Mouse (Mus musculus) limb, embryonic 13.5 days (tissue): ENCODE measurements at regions not wholly inside any gene's neighbourhood (a gene's known extent, or its start where the extent isn't known, plus 50 kb on each side); places are given as distances from the start of the nearest gene placed in this dataset.

Experiments used
- ATAC-seq: fragments of 200-750 bp; cut with Nextera tagmentation; 2 replicates; pipeline ENCODE4 v1.8.0; 2017; ENCODE audit warnings: low read depth, moderate number of reproducible peaks, moderate TSS enrichment; ENCODE audit not compliant: low FRiP score
- H3K27ac ChIP-seq: fragments of 300-500 bp; sonication (generic); 2 replicates; pipeline ENCODE4 v1.5.1; 2015; ENCODE audit warnings: inconsistent platforms, mild to moderate bottlenecking, moderate library complexity
- H3K27me3 ChIP-seq: fragments of 300-500 bp; sonication (generic); 2 replicates; pipeline ENCODE4 v1.6.1; 2015; ENCODE audit warnings: mild to moderate bottlenecking, inconsistent platforms
- H3K36me3 ChIP-seq: fragments of 300-500 bp; sonication (generic); 2 replicates; pipeline ENCODE4 v1.6.1; 2015; ENCODE audit warnings: inconsistent platforms, mild to moderate bottlenecking, moderate library complexity
- H3K4me1 ChIP-seq: fragments of 300-500 bp; sonication (generic); 2 replicates; pipeline ENCODE4 v1.6.1; 2015; ENCODE audit warnings: inconsistent platforms
- H3K4me2 ChIP-seq: fragments of 300-500 bp; sonication (generic); replicated peaks from 2 replicates; pipeline ENCODE4 v1.6.1; 2015; ENCODE audit warnings: inconsistent platforms, mild to moderate bottlenecking, moderate library complexity
- H3K4me3 ChIP-seq: fragments of 300-500 bp; sonication (generic); 2 replicates; pipeline ENCODE4 v1.5.1; 2015; ENCODE audit warnings: moderate library complexity, mild to moderate bottlenecking, inconsistent platforms
- H3K9ac ChIP-seq: fragments of 300-500 bp; sonication (generic); 2 replicates; pipeline ENCODE4 v1.6.1; 2015; ENCODE audit warnings: mild to moderate bottlenecking, inconsistent platforms
- H3K9me3 ChIP-seq: fragments of 300-500 bp; sonication (generic); 2 replicates; pipeline ENCODE4 v1.6.1; 2016; ENCODE audit warnings: inconsistent platforms
- WGBS: fragments of 180-500 bp; shearing (Covaris S2); methylation state at CpG from one replicate; pipeline ENCODE4 v1.1.7; 2015; 5-methylcytosine and 5-hydroxymethylcytosine counted together

DNA sequence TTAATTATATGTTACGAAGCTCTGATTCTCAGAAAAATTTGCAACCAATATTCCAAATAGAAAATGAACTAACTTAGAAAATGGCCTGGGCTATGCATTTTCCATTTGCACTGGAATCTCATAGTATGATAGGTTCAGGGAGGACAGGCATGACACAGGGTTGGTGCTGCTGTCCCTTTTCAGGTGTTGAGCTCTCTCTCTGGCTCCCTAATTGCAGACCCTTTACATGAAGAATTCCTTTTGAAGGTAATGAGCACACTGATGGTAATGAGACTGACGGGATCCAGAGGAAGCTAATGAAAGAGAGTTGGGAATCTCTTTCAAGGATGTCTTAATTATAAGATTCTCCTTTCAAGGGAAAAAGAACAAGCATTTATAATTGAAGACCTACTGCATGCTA lies 87.6 kb downstream of the Serpinb8 start:
- H3K36me3 ChIP-seq = no peaks in the 10 kb centered on the region
- no peak overlapping the region for H3K4me3 ChIP-seq
- ATAC-seq = no peak
- H3K27ac ChIP-seq = no peak overlapping the region
- H3K4me2 ChIP-seq = no peak overlapping the region
- no peaks in the 10 kb centered on the region for H3K4me1 ChIP-seq
- no peak overlapping the region for H3K9ac ChIP-seq
- H3K27me3 ChIP-seq = no peaks in the 10 kb centered on the region
- no peaks in the 10 kb centered on the region for H3K9me3 ChIP-seq
- 64% methylated on average over 2 of the region's 2 CpGs for WGBS

DNA sequence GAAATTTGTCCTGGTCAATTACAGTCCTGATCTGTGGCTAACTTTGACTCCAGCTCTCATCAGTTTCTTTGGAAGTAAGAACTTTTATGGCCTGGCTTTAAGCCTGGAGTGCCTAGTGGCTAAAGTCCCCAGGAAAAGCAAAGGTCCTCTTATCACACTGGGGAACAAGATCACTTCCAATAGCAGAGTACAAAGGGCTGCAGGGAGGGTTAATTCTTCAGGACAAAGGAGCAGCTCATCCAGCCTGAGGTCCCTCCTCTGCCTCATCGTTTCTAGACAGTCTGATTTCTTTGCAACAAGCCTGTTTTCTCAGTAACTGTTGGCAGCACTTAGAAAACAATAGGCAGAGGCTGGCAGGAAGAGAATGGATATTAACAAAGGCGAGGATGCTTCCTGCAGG lies 107.1 kb downstream of the Serpinb8 start:
- WGBS = 53% methylated on average over 2 of the region's 2 CpGs

DNA sequence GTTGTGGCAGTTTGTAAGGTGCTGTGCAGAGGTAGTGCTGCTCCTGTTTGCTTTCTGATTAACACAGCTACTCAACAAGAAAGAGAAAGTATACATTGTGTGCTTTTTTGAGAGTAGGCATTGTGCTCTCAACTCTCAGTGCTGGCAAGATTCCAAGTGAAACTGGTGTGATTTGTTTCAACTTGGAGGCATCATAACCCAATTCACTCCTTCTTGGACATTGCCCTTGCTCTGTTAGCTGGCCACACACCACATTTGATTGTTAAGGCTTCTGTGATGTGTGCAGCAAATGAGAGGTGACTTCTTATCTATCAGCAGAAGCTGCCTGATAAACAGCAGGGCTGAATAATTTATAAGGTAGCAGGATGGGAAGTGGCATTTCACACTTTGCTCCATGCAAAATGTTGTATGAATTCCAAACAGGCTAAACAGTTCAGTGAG lies 116.3 kb downstream of the Serpinb8 start:
- H3K4me2 ChIP-seq = no peak overlapping the region
- H3K27ac ChIP-seq = no peak overlapping the region
- no peak overlapping the region for H3K9ac ChIP-seq
- peaks cover 6% of the 10 kb centered on the region; the same call in 1 of the 2 replicates for H3K4me1 ChIP-seq
- H3K27me3 ChIP-seq = no peaks in the 10 kb centered on the region
- H3K36me3 ChIP-seq = no peaks in the 10 kb centered on the region
- no peak overlapping the region for H3K4me3 ChIP-seq
- no peaks in the 10 kb centered on the region for H3K9me3 ChIP-seq
- ATAC-seq = no peak

More for the DNA sequence above, 107.1 kb downstream of the Serpinb8 start:
- no peak for ATAC-seq
- no peak overlapping the region for H3K4me2 ChIP-seq
- no peak overlapping the region for H3K9ac ChIP-seq
- no peaks in the 10 kb centered on the region for H3K9me3 ChIP-seq
- H3K27me3 ChIP-seq = no peaks in the 10 kb centered on the region
- no peaks in the 10 kb centered on the region for H3K4me1 ChIP-seq
- H3K27ac ChIP-seq = no peak overlapping the region
- no peak overlapping the region for H3K4me3 ChIP-seq
- H3K36me3 ChIP-seq = no peaks in the 10 kb centered on the region

DNA sequence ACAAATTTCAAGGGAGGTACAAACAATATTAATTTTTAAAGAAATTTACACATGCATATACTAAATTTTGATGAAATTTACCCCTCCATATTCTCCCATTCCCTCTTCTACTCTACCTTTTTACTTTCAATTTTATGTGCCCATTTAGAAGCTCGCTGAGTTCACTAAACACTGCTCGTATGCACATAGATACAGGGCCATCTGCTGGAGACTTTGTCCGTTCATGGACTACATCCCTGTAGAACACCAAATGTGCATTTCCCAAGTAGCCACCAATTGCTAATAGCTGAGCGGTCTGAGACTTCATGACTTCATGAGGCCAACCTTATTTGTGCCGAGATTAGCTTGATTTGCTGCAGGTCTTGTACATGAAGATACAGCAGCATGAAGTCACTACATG lies 118.8 kb downstream of the Serpinb8 start:
- WGBS = 83% methylated on average over 5 of the region's 5 CpGs

DNA sequence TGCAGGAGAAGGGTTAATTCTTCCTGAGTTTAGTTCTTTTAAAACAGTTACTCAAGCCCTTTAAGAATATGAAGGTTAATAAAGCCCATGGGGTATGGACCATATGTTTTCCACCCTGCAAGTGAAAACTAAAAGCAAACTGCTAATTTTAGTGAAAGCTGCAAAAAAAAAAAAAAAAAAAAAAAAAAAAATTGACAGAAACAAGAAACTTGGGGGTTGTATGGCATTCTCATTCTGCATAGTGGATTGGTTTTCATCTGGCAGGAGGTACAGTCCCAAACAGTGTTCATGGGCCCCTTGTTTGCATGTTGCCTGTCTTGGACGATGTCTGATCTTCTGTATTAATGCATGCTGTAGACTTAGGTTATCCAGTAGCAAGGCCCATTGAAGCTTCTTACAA lies 125.1 kb downstream of the Serpinb8 start:
- Histone ChIP-seq H3K9ac (no peak overlapping the region), H3K4me2 (no peak overlapping the region), H3K4me1 (0 out of 2 replicates have a peak, but pooled peaks cover 3% of the 10 kb centered on the region), H3K27ac (no peak overlapping the region), H3K4me3 (no peak overlapping the region), H3K9me3 (no peaks in the 10 kb centered on the region), H3K27me3 (no peaks in the 10 kb centered on the region), H3K36me3 (no peaks in the 10 kb centered on the region)
- 37% methylated on average over 1 of the region's 1 CpGs for WGBS
- ATAC-seq = peak; percentile 48; the same call in 1 of the 2 replicates

More for the DNA sequence above, 118.8 kb downstream of the Serpinb8 start:
- Histone ChIP-seq H3K9ac (no peak overlapping the region), H3K4me3 (no peak overlapping the region), H3K27ac (no peak overlapping the region), H3K4me1 (no peaks in the 10 kb centered on the region), H3K27me3 (no peaks in the 10 kb centered on the region), H3K9me3 (no peaks in the 10 kb centered on the region), H3K4me2 (no peak overlapping the region), H3K36me3 (no peaks in the 10 kb centered on the region)
- ATAC-seq = no peak

DNA sequence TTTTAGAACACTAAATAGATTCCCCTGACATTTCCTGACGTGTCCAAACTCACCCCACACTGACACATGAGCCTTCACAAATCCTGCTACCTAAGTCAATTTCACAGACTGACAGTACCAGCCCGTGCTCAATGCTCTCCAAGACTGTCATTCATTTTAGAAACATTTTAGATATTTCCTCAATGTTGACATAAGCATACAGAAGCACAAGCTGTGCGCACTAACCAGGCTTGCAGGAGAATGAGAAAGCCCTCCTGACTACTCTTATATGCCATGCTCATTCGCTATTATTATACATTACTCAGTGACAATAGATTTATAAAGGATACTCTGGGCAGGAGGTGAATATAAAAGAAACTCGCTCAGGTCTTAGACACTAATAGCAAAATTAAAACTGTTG lies 129.5 kb downstream of the Serpinb8 start:
- Histone ChIP-seq H3K27me3 (no peaks in the 10 kb centered on the region), H3K4me3 (no peak overlapping the region), H3K4me1 (0 out of 2 replicates have a peak, but pooled peaks cover 3% of the 10 kb centered on the region), H3K9ac (no peak overlapping the region), H3K27ac (no peak overlapping the region), H3K36me3 (no peaks in the 10 kb centered on the region), H3K9me3 (no peaks in the 10 kb centered on the region), H3K4me2 (no peak overlapping the region)
- no peak for ATAC-seq
- 68% methylated on average over 5 of the region's 5 CpGs for WGBS

DNA sequence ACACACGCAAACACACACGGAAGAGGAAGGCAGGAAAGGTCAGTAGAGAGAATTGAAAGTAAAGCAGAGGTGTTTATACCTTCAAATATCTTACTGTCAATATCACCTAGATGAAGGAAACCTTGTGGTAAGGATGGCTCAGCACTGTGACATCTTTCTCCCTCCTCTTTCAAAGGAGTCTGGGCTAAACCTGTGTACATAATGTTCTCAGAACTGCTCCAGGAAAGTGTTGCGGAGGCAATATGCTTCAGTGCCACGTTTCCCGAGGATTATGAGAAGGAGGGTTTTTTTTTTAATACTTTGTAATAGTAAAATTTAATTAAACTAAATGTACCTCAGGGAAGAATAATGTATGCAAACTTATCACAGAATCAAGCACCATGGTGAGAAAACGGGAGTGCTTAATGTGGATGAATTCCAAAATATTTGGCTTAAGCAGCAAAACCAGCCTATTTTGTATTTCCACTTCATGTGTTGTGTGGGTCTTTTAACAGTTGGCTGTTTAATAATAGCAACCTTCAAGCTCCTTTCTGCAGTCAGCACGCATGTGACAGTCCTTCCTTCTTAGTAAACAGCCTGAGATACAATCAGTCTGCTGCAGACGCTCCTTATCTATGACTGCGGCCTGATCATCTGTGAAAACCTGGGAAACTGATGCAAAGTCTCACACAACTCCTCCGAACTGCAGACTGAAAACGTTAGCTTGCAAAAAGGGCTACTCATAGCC lies 138.5 kb downstream of the Serpinb8 start:
- Histone ChIP-seq H3K4me3 (no peak overlapping the region), H3K27me3 (no peaks in the 10 kb centered on the region), H3K4me2 (no peak overlapping the region), H3K27ac (no peak overlapping the region), H3K4me1 (no peaks in the 10 kb centered on the region), H3K9me3 (no peaks in the 10 kb centered on the region), H3K9ac (no peak overlapping the region), H3K36me3 (no peaks in the 10 kb centered on the region)
- 78% methylated on average over 11 of the region's 11 CpGs for WGBS
- ATAC-seq = no peak

DNA sequence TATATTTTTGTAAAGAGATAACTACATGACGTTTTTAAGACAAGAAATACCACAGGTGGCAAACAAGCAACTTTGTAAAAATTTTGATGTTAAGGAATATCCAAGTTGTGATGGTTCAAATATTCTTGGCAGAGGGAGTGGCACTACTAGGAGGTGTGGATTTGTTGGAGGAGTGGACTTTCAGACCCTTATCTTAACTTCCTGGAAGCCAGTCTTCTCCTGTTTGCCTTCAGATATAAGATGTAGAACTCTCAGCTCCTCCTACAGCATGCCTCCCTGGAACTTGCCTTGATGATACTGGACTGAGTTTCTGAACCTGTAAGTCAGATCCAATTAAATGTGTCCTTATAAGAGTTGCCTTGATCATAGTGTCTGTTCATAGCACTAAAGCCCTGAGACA lies 175.5 kb downstream of the Serpinb8 start:
- Histone ChIP-seq H3K27me3 (no peaks in the 10 kb centered on the region), H3K4me1 (no peaks in the 10 kb centered on the region), H3K27ac (no peak overlapping the region), H3K4me3 (no peak overlapping the region), H3K9me3 (no peaks in the 10 kb centered on the region), H3K36me3 (no peaks in the 10 kb centered on the region), H3K9ac (no peak overlapping the region), H3K4me2 (no peak overlapping the region)
- ATAC-seq = no peak
- 85% methylated on average over 1 of the region's 1 CpGs for WGBS

DNA sequence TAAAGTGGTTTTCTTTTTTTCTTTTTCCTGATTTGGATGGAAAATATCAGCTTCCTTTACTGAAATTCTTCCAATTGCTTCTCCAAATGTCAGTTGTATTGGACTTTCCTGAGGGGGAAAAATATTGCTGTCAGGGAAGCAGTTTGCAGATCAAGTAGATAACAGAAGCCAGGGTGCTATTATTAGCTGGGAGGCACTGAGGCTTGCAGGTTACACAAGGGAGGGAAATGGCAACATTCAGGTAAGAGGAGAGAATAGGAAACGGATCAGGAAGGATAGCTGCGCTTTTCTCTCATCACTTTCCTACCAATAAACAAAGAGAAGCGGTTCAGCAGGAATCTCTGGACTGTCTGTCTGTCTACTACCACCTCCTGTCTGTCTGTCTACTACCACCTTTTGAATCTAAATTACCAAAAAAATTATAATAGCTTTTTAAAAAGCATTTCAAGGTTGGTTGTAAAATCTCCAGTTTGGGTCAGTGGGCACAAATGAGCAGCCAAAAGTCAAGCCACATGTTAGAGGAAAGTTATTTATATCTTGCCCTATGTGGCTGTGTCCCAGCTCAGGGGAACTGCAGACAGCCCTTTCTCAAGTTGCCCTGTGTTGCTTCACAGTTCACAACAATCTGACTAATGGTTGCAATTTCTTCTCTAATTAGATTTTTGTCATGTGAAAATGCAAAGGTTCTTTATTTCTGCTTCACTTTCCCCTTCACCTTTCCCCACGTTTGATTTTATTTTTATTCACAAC lies 177.6 kb downstream of the Serpinb8 start:
- H3K9ac ChIP-seq = no peak overlapping the region
- no peaks in the 10 kb centered on the region for H3K4me1 ChIP-seq
- H3K9me3 ChIP-seq = no peaks in the 10 kb centered on the region
- H3K27me3 ChIP-seq = no peaks in the 10 kb centered on the region
- no peaks in the 10 kb centered on the region for H3K36me3 ChIP-seq
- no peak overlapping the region for H3K4me3 ChIP-seq
- no peak for ATAC-seq
- no peak overlapping the region for H3K4me2 ChIP-seq
- WGBS = 50% methylated on average over 4 of the region's 4 CpGs
- no peak overlapping the region; the same call in 1 of the 2 replicates for H3K27ac ChIP-seq

DNA sequence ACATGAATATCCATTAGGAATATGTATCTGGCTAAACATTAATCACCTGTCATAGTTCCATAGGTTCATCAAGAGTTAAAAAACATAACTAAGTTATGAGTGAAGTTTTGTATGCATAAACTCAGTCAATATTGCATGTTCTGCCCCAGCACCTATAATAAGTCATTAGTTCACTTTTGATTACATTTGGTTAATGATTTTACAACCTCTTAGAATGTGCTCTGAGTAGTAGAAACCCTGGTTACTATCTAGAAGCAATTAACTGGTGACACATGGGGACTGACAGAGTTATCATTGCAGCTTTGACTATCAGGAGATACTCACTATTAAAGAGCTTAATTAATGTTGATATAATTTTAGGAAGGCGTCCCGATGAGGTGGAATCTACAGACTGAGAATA lies 183.2 kb downstream of the Serpinb8 start:
- no peak for ATAC-seq
- Histone ChIP-seq H3K27me3 (no peaks in the 10 kb centered on the region), H3K27ac (no peak overlapping the region), H3K4me2 (no peak overlapping the region), H3K9ac (no peak overlapping the region), H3K36me3 (no peaks in the 10 kb centered on the region), H3K4me3 (no peak overlapping the region), H3K4me1 (no peaks in the 10 kb centered on the region), H3K9me3 (no peaks in the 10 kb centered on the region)
- WGBS = 89% methylated on average over 2 of the region's 2 CpGs

DNA sequence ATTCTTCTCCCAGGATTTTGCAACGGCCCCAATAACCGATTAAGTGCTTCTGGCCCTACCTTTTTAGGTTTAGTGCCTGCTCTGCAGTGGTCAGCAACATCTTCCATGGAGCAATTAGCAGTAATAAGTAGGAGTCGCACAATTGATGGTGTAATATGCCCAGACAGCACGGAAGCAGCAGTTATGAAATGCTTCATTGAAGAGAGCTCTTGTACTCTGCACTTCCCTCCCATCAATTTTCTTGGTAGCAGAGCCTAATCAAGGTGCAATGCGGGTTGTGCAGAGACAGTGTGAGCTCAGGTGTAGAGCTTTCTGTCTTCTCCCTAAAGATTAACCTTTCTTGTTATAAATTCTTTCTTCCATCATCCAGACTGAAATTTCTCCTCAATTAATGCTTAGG lies 193.3 kb downstream of the Serpinb8 start:
- Histone ChIP-seq H3K4me2 (no peak overlapping the region), H3K9ac (no peak overlapping the region), H3K27ac (no peak overlapping the region), H3K4me1 (no peaks in the 10 kb centered on the region), H3K4me3 (no peak overlapping the region), H3K27me3 (no peaks in the 10 kb centered on the region), H3K9me3 (no peaks in the 10 kb centered on the region), H3K36me3 (no peaks in the 10 kb centered on the region)
- 76% methylated on average over 5 of the region's 5 CpGs for WGBS
- no peak for ATAC-seq

DNA sequence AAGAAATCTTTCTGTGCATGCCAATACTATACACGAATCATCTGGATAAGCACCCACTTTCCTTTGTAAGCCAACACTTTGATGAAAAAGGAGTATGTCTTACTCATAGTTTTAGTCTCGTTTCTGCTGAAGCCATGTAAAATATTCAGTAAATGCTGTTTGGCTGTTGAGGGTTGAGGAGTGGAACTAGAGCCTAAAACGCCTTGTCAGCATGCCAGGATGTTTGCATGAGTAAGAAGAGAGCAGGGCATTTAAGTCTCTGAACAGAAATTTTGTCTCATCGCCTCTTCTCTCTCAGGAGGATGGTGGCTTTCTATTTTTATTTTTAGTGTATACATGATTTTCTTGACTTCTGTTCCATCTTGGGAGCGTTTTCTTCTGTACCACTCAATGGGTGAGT lies 216.0 kb downstream of the Serpinb8 start:
- H3K9ac ChIP-seq = no peak overlapping the region
- H3K27me3 ChIP-seq = no peaks in the 10 kb centered on the region
- H3K9me3 ChIP-seq = no peaks in the 10 kb centered on the region
- H3K4me2 ChIP-seq = no peak overlapping the region
- no peak overlapping the region for H3K4me3 ChIP-seq
- no peak for ATAC-seq
- no peaks in the 10 kb centered on the region for H3K36me3 ChIP-seq
- H3K27ac ChIP-seq = no peak overlapping the region
- H3K4me1 ChIP-seq = no peaks in the 10 kb centered on the region
- 85% methylated on average over 5 of the region's 5 CpGs for WGBS
